Mouse (Mus musculus) neural tube, embryonic 14.5 days (tissue): ENCODE measurements around the gene Leng8. TPM values are rescaled to one million over a fixed set of nuclear protein-coding genes. Genes with fewer than 3 reads are reported as not detected.

Experiments used
- ATAC-seq: fragments of 200-750 bp; cut with Nextera tagmentation; 2 replicates; pipeline ENCODE4 v1.8.0; 2017; ENCODE audit warnings: low read depth, mild to moderate bottlenecking, moderate TSS enrichment, moderate library complexity
- H3K27ac ChIP-seq: fragments of 300-500 bp; sonication (generic); 2 replicates; pipeline ENCODE4 v1.5.1; 2014; ENCODE audit warnings: low read depth, mild to moderate bottlenecking, control low read depth, low read length, moderate library complexity, mixed read lengths
- H3K27me3 ChIP-seq: fragments of 300-500 bp; sonication (generic); 2 replicates; pipeline ENCODE4 v1.6.1; 2014; ENCODE audit warnings: low read length; ENCODE audit not compliant: control insufficient read depth, insufficient read depth
- H3K36me3 ChIP-seq: fragments of 300-500 bp; sonication (generic); 2 replicates; pipeline ENCODE4 v1.6.1; 2014; ENCODE audit warnings: low read length, mixed read lengths; ENCODE audit not compliant: control insufficient read depth, insufficient read depth
- H3K4me1 ChIP-seq: fragments of 300-500 bp; sonication (generic); 2 replicates; pipeline ENCODE4 v1.6.1; 2014; ENCODE audit warnings: low read length; ENCODE audit not compliant: control insufficient read depth, insufficient read depth
- H3K4me2 ChIP-seq: fragments of 300-500 bp; sonication (generic); 2 replicates; pipeline ENCODE4 v1.6.1; 2014; ENCODE audit warnings: mild to moderate bottlenecking, low read depth, low read length, control low read depth
- H3K4me3 ChIP-seq: fragments of 300-500 bp; sonication (generic); 2 replicates; pipeline ENCODE4 v1.5.1; 2014; ENCODE audit warnings: low read depth, low read length, control low read depth, mixed read lengths
- H3K9ac ChIP-seq: fragments of 300-500 bp; sonication (generic); replicated peaks from 2 replicates; pipeline ENCODE4 v1.6.1; 2014; ENCODE audit warnings: low read depth, mild to moderate bottlenecking, control low read depth, low read length, mixed read lengths
- H3K9me3 ChIP-seq: fragments of 300-500 bp; sonication (generic); 2 replicates; pipeline ENCODE4 v1.6.1; 2016; ENCODE audit warnings: low read length; ENCODE audit not compliant: control insufficient read depth
- WGBS: fragments of 180-500 bp; shearing (Covaris S2); extraction: QIAGEN DNeasy Blood & Tissue Kit; methylation state at CpG from one replicate; pipeline ENCODE4 v1.1.7; 2014; 5-methylcytosine and 5-hydroxymethylcytosine counted together
- polyA plus RNA-seq: library from polyadenylated mRNA; unstranded; fragments of >200 nt; fragmentation: Nextera tagmentation; extraction: Ambion mirVana; gene quantifications from 2 replicates; pipeline ENCODE4 v1.2.1, GENCODE M21; 2014

Leng8 gene
- polyA plus RNA-seq, 1 experiment from 2014 or later, result 68.1 TPM

GRCm38 (mm10) chr7:4111766-4112165 is 25.1 kb upstream of the Leng8 start:
- Histone ChIP-seq H3K27me3 (no peaks in the 10 kb centered on the region), H3K27ac (no peak overlapping the region), H3K4me1 (no peaks in the 10 kb centered on the region), H3K4me2 (no peak overlapping the region), H3K4me3 (no peak overlapping the region), H3K9ac (no peak overlapping the region), H3K36me3 (no peaks in the 10 kb centered on the region), H3K9me3 (no peaks in the 10 kb centered on the region)
- WGBS, result 48% methylated on average over 3 of the region's 3 CpGs
- ATAC-seq, result no peak

DNA sequence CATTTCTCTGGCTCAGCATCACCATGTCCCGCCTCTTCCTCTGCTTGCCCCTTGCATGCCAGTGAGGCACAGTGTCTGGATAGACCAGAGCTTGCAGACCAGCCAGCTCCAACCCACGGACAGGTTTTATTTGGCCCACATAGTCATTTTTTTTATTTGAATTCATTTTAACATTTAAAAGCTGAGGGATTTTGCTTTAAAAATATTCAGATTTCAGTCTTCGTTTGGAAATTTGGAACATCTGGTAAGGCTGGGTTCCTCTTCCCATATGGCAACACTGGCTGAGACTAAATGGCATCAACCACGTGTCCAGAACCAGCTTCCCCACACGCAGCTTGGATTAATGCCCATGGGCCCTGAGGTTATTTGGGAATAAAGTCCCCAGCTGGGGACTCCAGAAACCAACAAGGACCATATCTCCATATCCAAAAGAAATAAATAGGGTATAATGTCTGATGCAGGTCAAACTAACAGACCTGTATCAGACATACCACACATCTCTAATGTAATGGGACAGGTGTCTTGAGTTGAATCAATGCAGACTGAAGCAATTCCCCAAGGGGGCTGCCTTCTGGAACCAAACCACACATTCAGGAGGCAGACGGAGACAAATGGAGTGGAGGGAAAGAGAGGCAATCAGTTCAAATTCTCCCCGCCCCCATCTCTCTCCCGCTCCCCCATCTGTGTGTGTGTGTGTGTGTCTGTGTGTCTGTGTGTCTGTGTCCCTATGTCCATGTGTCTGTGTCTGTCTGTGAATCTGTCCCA is 19.6 kb upstream of the Leng8 start:
- Histone ChIP-seq H3K4me1 (no peaks in the 10 kb centered on the region), H3K27ac (no peak overlapping the region), H3K9me3 (no peaks in the 10 kb centered on the region)

DNA sequence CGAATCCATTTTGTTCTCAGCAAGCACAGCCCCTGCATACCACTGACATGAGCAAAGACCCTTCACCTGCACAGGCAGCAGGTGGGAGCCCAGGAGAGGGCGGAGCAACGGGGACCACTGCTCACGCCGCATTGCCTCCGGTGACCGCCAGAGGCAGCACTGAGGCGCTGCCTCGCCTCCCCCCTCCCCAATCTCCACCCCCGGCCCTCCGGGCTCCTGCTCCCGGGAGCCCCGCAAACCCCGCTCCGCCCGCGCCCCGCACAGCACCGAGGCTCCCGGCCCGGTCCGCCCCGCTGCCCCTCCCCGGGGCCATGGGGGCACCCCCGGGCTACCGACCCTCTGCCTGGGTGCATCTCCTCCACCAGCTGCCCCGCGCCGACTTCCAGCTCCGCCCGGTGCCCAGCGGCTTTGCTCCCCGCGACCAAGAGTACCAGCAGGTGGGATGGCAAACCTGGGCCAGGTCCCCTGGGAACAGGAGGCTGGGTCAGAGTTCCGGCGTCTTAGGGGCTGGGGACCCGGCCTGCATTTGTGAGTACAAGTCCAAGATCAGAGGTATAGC is 17.4 kb upstream of the Leng8 start, which contains the start of gene Ttyh1:
TSS of gene Ttyh1 (plus strand) at position 65 of the 559 bp plus-strand sequence.
- WGBS, result under 1% methylated on average over 33 of the region's 37 CpGs
- Histone ChIP-seq H3K4me2 (peak within 1 kb of the TSS; percentile 63), H3K4me1 (no peaks in the 10 kb centered on the region; the same call in 1 of the 2 replicates), H3K9me3 (no peaks in the 10 kb centered on the region), H3K27ac (peak within 1 kb of the TSS; percentile 79), H3K9ac (peak within 1 kb of the TSS; percentile 85), H3K27me3 (no peaks in the 10 kb centered on the region), H3K36me3 (no peaks in the 10 kb centered on the region), H3K4me3 (peak within 1 kb of the TSS; percentile 59)
- ATAC-seq, result 0 out of 2 replicates have a peak, but pooled peaks have one; percentile 22

More for the DNA sequence above, 19.6 kb upstream of the Leng8 start:
- ATAC-seq, result no peak
- no peak overlapping the region for H3K4me2 ChIP-seq
- WGBS, result 51% methylated on average over 8 of the region's 8 CpGs
- no peak overlapping the region for H3K9ac ChIP-seq
- no peaks in the 10 kb centered on the region for H3K27me3 ChIP-seq
- no peaks in the 10 kb centered on the region for H3K36me3 ChIP-seq
- H3K4me3 ChIP-seq, result no peak overlapping the region

DNA sequence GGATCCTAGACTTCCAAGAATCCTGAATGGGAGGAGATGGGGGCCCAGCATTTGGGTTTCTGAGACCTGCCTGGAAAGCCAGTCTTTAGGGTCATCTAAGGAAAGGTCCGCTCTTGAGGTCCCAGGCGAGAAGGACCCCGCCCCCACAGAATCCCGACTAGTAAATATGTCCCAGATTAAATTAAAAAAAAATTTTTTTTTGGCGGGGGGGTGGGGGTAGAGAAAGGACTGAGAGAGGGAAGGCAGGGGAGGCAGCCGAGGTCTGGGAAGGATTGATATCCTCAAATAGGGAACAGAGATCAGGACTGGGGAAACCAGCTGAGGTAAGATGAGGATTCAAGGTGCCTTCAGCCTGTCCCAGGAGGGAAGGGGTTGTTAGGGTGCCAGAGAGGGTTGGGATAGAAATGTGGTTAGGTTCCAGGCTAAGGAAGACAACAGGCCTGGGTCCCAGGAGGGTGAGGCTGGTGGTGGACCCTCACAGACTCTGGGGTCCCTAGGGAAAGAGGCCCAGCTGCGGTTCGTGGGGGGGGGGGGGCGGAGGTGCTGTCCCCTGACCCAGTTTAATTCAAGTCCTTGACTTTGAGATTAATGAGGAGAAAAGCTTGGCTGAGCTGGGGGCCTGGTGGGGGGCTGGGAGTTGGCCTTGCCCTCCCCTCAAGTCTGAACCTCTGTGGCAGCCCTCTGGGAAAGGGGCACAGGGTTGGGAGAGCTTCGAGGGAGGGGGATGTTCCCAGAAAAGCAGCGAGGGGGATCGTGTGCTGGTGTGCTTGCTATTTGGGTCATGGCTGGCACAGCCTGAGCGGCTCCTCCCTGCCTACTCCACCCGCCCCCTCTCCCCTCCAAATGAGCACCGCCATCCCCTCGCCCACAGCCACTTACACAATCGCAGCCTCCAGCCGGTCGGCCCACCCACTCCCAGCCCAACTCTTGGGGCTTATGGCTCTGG is 16.6 kb upstream of the Leng8 start:
- H3K27me3 ChIP-seq, result no peaks in the 10 kb centered on the region
- peak overlapping the region; percentile 63 for H3K4me2 ChIP-seq
- H3K27ac ChIP-seq, result peak overlapping the region; percentile 79
- H3K4me3 ChIP-seq, result peak overlapping the region; percentile 59
- no peak for ATAC-seq
- H3K4me1 ChIP-seq, result peaks cover 5% of the 10 kb centered on the region; the same call in 1 of the 2 replicates
- peak overlapping the region; percentile 85 for H3K9ac ChIP-seq
- H3K9me3 ChIP-seq, result no peaks in the 10 kb centered on the region
- H3K36me3 ChIP-seq, result no peaks in the 10 kb centered on the region
- 7% methylated on average over 18 of the region's 19 CpGs for WGBS

DNA sequence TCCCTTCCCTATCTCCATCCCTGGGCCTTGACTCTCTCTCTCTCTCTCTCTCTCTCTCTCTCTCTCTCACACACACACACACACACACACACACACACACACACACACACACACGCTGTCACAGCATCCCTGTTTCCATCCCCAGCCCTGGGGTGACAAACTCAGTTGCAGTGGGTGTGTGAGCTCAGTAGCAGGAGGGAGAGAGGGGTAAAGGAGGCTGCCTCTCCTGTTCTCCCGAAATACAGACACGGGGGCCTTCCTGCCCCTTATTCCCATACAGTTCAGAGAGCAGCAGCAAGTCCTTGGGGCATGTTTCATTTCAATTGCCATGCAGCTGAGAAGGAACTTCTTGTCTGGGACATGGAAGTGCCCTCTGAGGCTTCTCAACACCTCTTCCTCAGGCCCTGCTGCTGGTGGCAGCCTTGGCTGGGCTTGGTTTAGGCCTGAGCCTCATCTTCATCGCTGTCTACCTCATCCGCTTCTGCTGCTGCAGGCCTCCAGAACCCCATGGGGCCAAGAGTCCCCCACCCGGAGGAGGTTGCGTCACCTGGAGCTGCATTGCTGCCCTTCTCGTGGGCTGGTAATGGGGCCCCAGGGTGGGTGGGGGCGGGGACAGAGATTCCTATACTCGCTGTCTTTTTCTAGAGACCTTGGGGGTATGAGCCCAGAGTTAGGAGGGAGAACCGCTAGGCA is 14.6 kb upstream of the Leng8 start:
- Histone ChIP-seq H3K36me3 (no peaks in the 10 kb centered on the region), H3K9me3 (no peaks in the 10 kb centered on the region), H3K4me2 (peak overlapping the region; percentile 63), H3K27ac (peak overlapping the region; percentile 79), H3K9ac (peak overlapping the region; percentile 1; the same call in 1 of the 2 replicates), H3K4me1 (peaks cover 7% of the 10 kb centered on the region; the same call in 1 of the 2 replicates), H3K4me3 (peak overlapping the region; percentile 12; the same call in 1 of the 2 replicates), H3K27me3 (no peaks in the 10 kb centered on the region)
- ATAC-seq, result no peak
- WGBS, result 36% methylated on average over 11 of the region's 11 CpGs

- H3K36me3 ChIP-seq, result no peaks in the 10 kb centered on the region
- H3K4me2 ChIP-seq, result peak overlapping the region; percentile 63
- peak overlapping the region; percentile 1; the same call in 1 of the 2 replicates for H3K9ac ChIP-seq
- H3K4me1 ChIP-seq, result peaks cover 7% of the 10 kb centered on the region; the same call in 1 of the 2 replicates
- H3K27me3 ChIP-seq, result no peaks in the 10 kb centered on the region
- H3K4me3 ChIP-seq, result no peak overlapping the region
- peak overlapping the region; percentile 79 for H3K27ac ChIP-seq
- ATAC-seq, result no peak
- H3K9me3 ChIP-seq, result no peaks in the 10 kb centered on the region
- 77% methylated on average over 10 of the region's 10 CpGs for WGBS
These were observed 14.1 kb upstream of the Leng8 start for GRCm38 (mm10) chr7:4122783-4123182.

- no peaks in the 10 kb centered on the region for H3K9me3 ChIP-seq
- H3K9ac ChIP-seq, result no peak overlapping the region
- peak overlapping the region; percentile 44; the same call in 1 of the 2 replicates for H3K4me2 ChIP-seq
- WGBS, result 13% methylated on average over 1 of the region's 1 CpGs
- ATAC-seq, result peak; percentile 73
- no peak overlapping the region for H3K4me3 ChIP-seq
- H3K27ac ChIP-seq, result peak overlapping the region; percentile 79
- peaks cover 7% of the 10 kb centered on the region; the same call in 1 of the 2 replicates for H3K4me1 ChIP-seq
- 0 out of 2 replicates have a peak, but pooled peaks cover under 1% of the 10 kb centered on the region for H3K36me3 ChIP-seq
- no peaks in the 10 kb centered on the region for H3K27me3 ChIP-seq
These were observed 13.1 kb upstream of the Leng8 start for GRCm38 (mm10) chr7:4123732-4124131.

DNA sequence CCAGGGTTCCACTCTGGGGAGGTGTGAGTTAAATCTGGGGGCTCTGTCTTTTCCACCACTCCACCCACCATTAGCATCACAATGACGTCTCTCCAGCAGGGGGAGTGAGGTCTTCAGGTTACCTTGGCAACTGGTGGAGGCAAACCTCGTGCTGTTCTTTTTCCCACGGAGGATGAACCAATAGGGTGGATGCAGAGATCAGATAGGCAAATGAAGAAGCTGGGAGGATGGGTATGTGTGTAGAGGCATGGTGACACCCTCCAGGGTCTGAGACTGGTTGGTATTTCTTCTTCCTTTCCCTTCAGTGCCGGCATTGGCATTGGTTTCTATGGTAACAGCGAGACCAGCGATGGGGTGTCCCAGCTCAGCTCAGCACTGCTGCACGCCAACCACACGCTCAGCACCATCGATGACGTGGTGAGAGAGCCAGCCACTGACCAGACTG is 12.5 kb upstream of the Leng8 start:
- 0 out of 2 replicates have a peak, but pooled peaks cover 3% of the 10 kb centered on the region for H3K36me3 ChIP-seq
- peak overlapping the region; percentile 79 for H3K27ac ChIP-seq
- peak overlapping the region; percentile 44 for H3K4me2 ChIP-seq
- no peaks in the 10 kb centered on the region for H3K27me3 ChIP-seq
- H3K9ac ChIP-seq, result no peak overlapping the region
- H3K4me1 ChIP-seq, result peaks cover 7% of the 10 kb centered on the region; the same call in 1 of the 2 replicates
- H3K9me3 ChIP-seq, result no peaks in the 10 kb centered on the region
- WGBS, result under 1% methylated on average over 10 of the region's 10 CpGs
- H3K4me3 ChIP-seq, result peak overlapping the region; percentile 17; the same call in 1 of the 2 replicates
- ATAC-seq, result peak; percentile 86
